Mouse (Mus musculus): Measurements from ENCODE around the gene Rufy3.

- TF ChIP-seq CTCF (IDR thresholded peaks at IDR 0.05; ENCODE audit: low read depth, low read length) (no peak), EP300 (IDR thresholded peaks at IDR 0.05; ENCODE audit: insufficient read depth, low read depth, low read length) (no peak)
Measured at GRCm38 (mm10) chr5:88530908-88531307, 33.9 kb upstream of the Rufy3 start.
